Mouse (Mus musculus) gastrocnemius, adult 8-10 months (tissue): ENCODE measurements around the gene Ttll2. TPM values are rescaled to one million over a fixed set of nuclear protein-coding genes. Genes with fewer than 3 reads are reported as not detected.
"Not testable (repeated sequence)": the region's sequence is repeated elsewhere in the genome, so short reads cannot be mapped to it uniquely, and the experiment has no call there.

Experiments used
- DNase-seq, 2 experiments: peaks; one replicate each; pipeline ENCODE4 v3.0.0; 2022; ENCODE audit warnings: low spot score in 2 of 2
- total RNA-seq, 4 experiments: library from RNA; stranded (reverse); gene quantifications; 2 replicates each; pipeline ENCODE4 v1.2.4; 2022

The Ttll2 gene
- not detected for total RNA-seq

DNA sequence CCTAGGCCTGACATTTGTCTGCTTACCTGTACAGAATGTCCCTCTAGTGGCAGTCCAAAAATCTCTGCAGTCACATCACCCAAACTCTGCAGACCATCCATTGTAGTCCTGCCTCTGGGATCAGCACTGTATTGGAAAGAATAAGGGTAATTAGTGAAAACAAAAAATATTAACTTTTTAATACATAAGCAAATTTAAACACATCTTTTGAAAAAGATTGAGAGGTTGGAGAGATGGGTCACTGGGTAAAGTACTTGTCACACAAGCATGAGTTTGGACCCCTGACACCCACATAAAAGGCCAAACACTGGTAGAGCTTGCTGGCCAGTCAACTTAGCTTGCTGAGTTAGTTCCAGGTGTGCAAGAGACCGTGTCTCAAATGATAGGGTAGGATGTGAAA, at the start of gene Ttll2:
Gene Ttll2, minus strand, starts transcription at position 101 of the 400 bp plus-strand sequence.
- DNase-seq = not testable (repeated sequence)

DNA sequence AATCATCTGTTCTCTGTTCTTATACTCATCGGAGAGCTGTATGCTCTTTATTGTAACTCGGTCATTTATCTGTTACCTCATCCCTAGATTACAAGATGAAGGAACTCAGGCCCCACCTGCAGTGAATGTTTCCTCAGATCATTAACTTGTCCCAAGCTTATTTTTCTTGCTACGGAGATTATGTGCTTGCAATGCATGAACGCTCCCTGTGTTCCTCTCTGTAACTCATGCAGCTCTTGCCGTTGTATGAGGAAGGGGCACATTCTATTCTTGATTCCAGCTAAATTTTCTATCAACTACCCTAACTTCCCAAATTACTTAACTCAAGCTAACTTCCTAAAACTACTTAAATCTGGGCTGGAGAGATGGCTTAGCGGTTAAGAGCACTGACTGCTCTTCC, 47.3 kb upstream of the Ttll2 start:
- DNase-seq = not testable (repeated sequence)

DNA sequence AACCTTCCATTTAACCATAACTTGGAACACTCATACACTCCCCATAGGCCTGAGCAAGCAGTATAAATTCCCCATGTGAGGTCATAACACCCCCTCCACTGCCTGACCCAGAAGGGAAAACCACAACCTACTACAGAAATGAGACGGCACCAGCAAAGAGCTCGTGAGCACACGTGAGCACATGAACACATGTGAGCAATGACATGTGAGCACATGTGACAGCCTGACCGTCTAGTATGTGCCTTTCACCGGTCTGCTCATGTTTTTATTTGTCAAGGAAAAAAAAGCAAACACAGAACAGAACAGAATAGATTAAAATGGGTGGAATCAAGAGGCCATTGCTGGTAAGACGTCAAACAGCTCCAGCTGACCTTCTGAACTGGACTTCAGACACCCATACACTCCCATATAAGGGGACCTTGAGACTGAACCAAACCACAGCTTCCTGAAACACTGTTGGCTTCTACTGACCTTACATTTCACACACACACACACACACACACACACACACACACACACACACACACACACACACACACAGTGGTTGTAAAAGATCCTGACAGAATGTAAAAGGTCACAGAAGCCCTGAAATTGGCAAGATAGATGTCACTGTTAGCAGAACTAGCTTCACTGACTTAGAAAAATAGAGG, 45.8 kb upstream of the Ttll2 start:
- DNase-seq = not testable (repeated sequence)

DNA sequence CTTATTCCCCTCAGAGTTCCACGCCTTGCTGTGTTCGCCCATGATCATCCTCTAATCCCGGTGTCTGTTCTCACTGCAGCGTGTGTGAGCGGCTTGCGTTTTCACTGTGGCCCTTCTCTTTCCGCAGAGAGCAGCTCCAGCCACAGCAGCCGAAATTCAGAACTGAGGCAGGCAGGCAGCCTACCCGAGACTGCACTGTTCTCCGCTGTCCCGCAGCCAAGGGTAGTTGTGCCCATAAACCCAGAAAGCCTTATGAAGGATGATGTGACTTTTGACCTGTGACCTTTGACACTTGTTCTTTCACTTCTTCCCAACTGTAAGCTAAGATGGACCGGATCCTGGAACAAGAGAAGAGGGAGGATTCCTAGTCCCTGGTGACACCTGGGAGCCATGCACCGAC, 44.6 kb upstream of the Ttll2 start:
- DNase-seq = not testable (repeated sequence)

DNA sequence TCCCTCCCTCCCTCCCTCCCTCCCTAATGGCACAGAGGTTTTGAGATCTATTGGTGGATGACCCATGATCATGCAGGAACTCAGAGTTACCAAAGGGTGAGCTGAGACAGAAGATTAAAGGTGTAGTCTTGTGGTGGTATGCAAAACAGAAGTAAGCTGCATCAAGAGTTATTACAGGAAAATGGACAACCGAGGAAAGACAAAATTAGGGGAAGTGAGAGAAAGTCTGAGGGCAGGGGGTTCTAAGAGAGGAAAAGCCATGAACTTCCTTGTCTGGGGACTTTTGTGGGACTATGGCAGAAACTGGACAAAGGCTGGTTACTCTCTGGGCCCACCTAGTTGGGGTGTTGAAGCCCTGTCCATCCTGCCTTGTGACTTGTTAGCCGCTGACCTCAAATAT, 43.8 kb upstream of the Ttll2 start:
- DNase-seq = not testable (repeated sequence)

DNA sequence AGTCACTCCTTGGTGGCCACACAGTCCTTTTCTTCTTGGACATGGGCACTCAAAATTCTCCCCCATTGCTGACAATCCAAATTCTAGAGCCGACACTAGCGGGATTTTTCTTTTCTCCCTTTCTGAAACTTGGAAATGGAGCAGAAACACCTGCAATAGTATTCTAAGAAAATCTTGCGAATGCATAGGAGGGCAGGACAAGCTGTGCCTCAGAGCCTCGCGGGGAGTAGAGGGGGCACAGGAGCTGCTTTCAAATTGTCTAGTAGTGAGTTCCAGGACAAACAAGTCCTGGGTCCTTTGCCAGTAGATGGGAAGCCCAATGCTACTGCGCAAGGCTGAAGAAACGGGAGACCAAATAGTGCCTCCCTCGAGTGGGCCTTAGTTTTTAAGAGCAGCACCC, 43.2 kb upstream of the Ttll2 start:
- DNase-seq = not testable (repeated sequence)

DNA sequence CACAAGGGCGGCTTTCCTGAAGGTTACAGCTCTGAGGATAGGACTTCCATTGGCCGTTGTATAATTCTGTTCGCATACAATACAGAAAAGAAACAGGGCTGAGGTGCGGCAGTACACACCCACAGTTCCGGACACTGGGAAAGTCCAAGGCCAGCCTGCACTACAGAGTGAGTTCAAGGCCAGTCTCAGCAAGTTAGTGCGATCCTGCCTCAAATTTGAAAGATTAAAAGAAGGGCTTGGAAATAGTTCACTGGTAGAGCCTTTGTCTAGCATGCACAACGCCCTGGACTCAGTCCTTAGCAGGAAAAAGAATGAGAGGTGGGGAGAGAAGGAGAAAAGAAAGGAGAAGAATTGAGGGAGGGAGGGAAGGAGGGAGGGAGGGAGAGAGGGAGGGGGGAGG, 42.6 kb upstream of the Ttll2 start:
- DNase-seq = not testable (repeated sequence)

DNA sequence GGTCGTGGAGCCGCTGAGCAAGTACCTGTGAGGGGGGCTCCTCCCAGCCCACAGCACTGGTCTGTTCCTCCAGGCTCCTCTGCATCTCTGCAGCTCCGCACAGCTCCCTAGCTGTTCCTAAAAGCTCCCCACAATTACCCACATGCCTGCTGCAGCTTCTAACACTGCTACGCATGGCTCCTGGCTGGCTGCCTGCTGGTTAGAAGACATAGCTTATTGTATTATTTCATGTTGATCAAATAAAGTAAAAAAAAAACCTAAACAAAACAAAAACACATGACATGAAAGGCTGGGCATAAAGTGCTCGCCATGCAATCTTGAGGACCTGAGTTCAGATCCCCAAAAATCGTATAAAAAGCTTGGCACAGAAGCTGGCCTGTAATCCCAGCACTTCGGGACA, 37.4 kb upstream of the Ttll2 start:
- not testable (repeated sequence) for DNase-seq

DNA sequence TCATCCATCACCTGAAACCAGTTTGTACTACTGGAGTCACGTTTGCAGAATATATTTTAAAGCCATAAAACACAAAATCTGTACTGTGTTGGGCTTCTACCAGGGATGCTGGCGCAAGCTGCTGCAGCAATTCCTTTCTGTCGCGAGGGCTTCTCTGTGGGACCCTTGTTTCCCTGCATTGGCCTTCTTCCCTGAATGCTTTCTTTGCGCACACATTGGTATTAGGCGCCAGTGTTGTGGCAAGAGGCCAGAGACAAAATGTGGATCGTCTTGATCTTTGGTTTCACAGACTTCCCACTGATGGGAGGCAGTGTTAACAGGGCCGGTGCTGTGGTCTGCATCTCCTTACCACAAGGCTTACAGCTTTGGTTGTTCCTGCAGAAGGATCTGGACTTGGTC, 36.5 kb upstream of the Ttll2 start:
- not testable (repeated sequence) for DNase-seq

DNA sequence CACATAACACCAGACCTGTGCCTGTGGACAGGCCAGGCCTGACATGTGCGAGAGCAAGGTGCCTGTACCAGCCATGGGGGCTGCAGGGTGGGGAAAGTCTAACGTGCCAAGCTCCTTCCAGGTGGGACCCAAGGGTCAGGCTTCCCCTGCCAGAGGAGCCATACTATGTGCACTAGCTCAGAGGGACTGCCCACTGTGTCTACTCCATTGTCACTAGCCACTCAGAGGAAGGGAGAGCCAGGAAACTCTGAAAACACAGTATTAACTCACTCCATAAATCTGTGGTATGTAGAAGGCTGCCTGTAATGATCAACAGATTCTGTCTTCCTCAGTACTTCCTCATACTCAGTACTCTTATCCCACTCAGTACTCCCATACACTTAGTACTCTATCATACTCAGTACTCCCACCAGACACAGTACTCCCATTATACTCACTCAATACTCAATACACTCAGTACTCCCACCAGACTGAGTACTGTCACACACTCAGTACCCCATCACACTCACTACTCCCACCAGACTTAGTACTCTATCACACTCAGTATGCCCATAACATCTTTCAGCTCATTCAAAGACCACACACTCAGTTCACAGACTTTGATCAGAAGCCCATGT, 36.0 kb upstream of the Ttll2 start:
- not testable (repeated sequence) for DNase-seq

DNA sequence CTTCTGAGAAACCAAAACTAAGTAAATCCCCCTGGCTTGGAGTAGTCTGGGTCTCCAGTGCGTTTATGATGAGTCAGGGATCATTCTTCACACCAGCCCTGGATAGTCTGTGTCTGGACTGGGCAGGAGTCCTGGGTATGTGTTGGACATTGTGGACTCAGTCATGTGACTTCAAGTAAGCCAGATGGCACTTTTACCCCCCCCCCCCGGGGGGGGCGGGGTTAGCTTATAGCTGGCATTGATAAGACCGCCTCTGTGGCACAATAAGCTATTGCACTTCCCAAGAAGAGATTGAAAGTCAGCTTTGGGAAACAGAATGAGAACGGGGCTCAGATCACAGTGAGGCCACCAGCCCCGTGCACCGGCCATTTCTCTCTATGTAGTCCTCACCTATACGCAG, 33.5 kb upstream of the Ttll2 start:
- DNase-seq = not testable (repeated sequence)

DNA sequence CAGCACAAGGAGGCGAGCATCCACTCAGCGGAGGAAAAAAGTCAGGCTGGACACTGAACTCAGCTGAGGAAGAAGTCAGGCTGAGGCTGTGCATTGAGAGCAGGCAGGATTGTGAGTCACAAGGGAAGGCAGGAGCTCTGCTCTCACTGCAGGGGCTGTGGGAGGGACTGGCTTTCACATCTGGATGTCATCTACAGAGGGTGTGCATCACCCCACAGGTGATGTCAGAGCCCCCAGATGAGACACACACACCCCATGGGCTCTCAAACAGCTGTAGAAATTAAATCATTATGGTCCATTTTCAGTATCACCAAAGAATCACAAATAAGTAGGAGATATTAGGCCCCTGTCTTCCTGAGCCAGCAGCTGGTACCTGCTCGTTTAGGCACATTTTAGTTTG, 32.9 kb upstream of the Ttll2 start, which contains the start of gene Unc93a2:
Gene Unc93a2, minus strand, starts transcription at position 101 of the 400 bp plus-strand sequence.
- DNase-seq = not testable (repeated sequence)

DNA sequence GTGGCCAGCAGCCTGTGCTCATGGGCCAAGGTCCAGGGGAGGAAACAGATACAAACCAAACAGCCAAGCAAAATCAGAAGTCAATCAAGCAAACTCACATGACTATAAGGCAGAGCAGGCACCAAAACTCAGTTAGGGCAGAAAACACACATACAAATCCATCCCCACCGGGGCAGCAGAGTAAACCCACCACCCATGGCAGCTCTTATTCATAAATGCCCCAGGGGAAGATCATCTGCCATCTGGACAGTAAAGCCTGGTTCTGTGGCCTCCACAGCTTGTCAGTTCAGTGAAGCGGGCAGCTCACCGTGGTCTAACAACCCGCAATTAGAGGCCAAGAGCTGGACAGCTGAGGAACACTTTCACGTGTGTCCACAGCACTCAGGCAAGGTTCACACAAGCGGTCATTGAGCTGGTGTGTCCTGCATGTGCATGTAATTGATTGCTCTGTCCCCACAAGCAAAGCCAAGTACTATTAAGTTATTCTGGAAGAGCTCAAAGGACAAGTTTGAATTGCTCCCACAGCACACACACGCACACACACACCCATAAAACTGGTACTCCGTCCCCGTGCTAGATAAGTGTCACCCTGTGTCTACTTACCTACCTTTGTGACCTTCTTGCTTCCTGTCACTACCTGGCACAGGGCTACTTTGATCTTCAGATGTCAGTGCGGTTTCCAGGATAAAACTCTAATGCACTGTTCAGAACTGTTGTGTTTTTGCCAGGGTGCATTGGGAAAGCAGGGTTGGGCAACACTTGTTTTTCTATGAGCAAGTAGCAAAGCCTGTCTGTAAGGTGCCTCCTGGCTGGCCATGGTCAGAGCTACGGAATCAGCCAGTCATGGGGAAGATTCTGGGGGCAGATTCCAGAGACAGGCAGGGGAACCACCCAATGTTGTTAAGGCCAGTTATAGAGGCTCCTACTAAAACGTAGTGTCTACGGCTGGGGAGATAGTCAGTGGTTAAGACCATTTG, 31.0 kb upstream of the Ttll2 start:
- not testable (repeated sequence) for DNase-seq

DNA sequence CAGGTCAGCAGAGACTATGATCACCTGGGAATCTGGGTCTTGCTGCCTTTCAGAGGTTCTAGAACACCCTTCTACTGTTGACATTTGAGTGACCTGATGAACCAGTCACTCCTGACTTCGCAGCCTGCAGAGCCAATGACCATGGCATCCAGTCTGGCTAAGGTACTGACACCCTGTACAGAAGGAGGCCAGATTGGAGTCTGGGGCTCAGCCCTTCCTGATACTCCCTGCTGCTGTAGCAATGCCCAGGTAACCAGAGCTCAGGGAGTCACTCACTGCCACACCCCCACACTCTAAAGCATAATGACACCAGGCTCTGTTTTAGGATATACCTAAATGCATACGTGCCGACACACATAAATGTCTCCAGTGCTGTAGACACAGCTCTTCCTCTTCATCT, 30.2 kb upstream of the Ttll2 start:
- DNase-seq = not testable (repeated sequence)

DNA sequence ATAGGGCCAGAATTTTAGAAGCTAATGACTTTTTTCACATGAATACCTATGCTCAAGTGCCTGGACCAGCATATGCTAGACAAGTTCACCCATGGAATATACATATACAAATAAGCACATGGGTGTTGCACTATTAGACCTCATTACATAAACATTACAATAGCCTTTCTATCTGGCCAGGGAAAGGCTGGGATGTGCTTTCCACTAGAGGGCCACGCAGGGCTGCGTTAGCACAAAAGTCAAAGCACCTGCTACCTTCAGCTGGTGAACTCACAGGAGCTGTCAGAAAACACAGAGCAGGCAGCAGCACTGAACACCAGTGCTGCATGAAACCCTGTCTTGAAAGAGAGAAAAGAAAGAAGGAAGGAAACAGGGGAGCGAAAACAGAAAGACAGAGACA, 25.4 kb upstream of the Ttll2 start:
- DNase-seq = not testable (repeated sequence)

DNA sequence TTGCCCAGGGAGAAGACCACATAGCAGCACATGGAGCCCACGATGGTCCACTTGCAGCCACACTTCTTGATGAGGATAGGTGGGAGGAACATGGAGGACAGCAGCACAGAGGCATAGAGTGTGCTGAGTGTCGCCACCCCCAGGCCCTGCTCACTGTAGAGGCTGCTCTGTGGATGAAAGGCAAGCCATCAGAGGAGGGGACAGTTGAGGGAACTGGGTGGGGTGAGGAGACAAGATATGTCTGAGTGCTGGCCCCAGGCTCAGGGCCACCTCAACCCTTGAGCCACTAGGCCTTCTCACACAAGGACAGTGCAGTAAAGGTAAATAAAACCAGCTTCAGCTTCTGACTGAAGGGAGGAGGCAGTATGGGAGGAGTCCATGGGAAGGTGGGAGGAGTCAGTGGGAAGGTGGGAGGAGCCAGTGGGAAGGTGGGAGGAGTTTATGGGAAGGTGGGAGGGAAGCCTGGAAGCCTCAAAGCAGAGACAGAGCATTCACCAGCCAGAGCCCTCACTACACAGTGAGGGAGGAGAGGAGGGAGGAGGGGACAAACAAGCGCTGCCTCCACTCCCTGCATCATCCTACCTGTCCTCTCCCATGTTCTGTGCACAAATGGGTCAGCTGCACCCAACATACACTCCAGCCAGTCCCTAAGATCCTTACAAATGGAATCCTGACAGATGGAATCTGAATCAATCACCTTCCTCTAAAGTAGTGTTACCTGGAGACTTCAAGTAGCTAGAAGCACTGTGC, 24.6 kb upstream of the Ttll2 start:
- DNase-seq = not testable (repeated sequence)

DNA sequence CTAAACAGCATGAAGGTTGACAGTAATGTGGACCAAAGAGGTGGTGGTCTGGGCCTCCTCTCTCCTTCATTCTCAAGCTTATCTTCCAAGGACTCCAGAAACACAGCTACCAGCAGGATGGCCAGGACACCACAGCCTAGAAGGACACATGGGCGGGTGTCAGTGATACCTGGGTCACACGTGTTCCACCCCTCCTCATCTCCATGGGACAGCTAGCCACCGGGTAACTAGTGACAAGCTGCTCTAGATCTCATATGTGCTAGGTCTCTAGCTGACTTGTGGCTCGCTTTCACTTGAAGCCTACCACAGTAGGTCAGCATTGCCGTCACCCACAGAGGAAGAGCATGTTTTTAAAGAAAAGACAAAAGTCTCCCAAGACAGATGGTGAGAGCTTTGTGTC, 19.4 kb upstream of the Ttll2 start, which contains the start of gene Gm49630:
Gene Gm49630, minus strand, starts transcription at position 101 of the 400 bp plus-strand sequence.
- not testable (repeated sequence) for DNase-seq

DNA sequence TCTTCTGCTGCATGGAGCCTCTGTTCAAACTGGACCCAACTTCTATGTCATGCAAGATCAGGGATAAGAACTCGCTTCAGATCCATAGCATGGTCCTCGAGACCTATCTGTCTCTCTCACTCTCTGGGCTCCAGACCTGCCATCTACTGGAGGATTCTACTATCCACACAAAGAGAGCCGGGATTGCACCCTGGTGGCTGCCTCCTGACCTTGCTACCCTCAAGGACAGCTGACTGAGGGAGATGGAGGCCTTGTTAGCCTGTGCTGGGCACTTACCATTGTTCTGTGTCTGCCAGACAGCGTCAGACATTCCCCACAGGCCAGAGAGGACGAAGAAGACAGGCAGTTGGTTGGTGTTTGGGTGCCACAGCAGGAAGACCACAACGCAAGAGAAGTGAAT, 16.9 kb upstream of the Ttll2 start:
- DNase-seq = not testable (repeated sequence)

DNA sequence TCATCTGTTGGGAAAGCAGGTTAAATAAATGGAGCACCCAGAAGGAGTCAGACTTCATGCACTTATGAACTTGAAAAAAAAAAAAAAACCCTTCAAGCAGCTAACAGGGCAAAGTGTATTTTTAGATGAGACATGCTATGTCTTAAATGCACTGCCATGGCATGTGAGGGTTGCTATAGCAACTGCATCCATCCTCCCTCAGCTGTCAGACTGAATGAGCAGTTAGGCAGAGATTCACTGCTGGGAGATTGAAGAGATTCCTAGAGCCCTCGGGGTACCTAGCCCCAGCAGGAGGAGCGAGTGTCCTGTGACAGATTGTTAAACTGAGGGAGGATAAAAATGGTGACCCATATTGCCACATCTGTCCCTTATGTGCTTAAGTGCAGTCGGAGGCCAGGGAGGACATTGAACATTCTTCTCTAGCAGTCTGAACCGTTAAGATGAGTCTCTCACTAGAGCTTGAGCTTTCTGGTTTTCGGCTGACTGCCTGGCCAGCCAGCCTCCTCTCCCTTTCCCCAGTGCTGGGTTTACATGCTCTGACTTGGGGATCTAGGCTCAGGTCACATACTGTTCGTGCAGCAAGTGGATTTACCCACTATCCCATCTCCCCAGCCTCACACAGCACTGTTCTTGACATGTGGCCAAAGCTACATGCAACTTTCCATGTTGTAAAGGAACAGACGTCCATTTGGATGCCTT, 14.3 kb upstream of the Ttll2 start:
- not testable (repeated sequence) for DNase-seq

DNA sequence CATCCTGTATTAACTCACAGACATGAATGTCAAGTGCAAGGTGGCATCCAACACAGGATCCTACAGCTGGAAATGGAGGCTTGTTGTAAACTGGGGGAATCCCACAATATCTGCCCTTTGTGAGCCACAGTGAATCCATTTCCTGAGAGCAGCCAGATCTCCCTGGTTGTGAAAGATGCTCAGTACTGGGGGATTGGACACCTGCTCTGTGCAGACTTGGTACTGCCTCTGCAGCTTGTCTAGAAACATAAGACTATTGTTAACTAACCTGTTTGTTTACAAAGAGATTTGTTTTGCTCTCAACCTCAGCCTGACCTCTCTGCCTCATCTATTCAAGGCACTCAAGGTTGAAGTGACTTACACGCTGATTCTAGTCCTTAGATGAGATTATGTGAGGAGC, 13.8 kb upstream of the Ttll2 start:
- not testable (repeated sequence) for DNase-seq
